Mouse (Mus musculus): ENCODE results near the gene Abcb5. TPM values are rescaled to one million over a fixed set of nuclear protein-coding genes. Genes with fewer than 3 reads are reported as not detected.

Abcb5 gene
- polyA plus RNA-seq, 1 experiment: not detected

DNA sequence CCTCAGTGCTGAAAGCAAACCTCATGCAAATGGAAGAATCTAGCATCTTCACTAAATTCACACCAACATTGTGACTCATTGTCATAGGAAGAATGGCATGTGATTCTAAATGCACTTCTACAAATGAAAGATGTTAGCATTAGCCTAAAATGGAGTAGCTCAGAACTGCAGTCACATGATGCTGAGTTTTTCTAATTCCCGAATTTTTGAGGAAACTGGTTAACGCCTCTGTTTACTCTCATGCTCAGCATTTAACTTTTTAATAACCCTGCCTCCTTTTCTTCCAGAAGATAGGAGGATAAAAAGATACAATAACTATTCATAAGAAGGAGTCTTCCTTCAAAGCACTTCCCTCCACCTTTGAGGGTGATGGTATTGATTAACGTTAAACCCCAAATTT, 121.4 kb downstream of the Abcb5 start:
- no peaks in the 10 kb centered on the region; the same call in 1 of the 2 replicates for H3K4me1 ChIP-seq (ENCODE audit: control insufficient read depth, insufficient read depth, low read length)
- WGBS: 14% methylated on average over 3 of the region's 3 CpGs
- no peak for TF ChIP-seq CTCF (IDR thresholded peaks at IDR 0.05; ENCODE audit: insufficient read depth, low read depth, low read length)
- no peak for TF ChIP-seq POLR2A (IDR thresholded peaks at IDR 0.05; ENCODE audit: insufficient read depth, low read depth, low read length)
- H3K27ac ChIP-seq (ENCODE audit: insufficient read depth, low read depth, low read length): no peak overlapping the region
- no peak overlapping the region for H3K4me3 ChIP-seq (ENCODE audit: insufficient read depth, low read depth, low read length)

DNA sequence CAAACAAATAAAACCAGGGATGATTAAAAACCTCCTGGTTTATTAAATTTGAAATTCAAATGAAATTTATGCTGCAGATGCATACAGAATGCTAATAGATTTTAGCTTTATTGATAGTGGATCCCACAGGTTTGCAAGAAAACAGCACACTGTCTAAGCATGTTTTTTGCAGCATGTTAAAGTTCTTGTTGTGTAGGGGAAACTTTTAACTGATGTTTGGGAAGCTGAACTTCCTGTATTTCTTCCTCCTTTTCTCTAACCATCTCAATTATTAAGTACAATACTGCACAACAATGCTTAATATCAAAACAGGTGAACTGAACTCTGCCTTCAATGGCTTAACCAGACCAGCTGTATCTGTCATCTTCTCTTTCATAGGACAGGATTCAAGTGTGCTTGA, 122.1 kb downstream of the Abcb5 start:
- Histone ChIP-seq H3K27ac (ENCODE audit: insufficient read depth, low read depth, low read length) (peak overlapping the region; percentile 99; the same call in 1 of the 2 replicates), H3K4me1 (ENCODE audit: control insufficient read depth, insufficient read depth, low read length) (no peaks in the 10 kb centered on the region; the same call in 1 of the 2 replicates)

DNA sequence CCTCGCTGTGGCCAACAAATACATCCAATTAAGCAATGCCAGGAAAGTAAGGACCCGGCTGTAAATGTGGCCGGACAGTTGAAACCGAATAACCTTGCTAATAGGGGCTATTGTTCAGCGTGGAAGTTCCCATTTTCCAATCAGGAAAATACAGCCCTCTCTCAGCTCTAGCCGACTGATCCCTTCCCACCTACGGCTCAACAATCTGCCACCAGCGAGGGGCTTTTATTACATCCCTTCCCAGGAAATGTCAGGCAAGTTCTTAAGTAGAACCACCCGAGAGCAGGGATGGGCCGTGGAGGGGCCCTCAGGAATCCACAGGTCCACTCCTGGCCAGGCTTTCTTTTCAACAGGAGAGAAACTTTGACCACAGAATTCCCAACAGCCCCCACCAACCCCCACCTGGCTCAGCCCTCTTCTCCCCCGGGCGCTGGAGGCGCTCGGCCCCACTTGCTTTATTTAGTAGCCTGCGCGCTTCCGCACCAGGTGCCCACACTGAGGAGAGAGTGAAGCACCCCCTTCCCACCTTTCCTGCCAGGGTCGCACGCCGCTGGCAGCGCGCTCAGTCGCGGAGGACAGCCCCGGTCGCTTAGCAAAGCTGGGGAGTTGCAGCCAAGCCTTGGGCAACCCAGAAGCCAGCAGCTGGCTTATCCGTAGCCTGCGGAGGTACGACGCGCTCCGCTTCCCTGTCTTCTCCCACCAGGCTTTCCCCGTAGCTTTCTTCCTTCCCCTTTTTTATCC, 123.4 kb downstream of the Abcb5 start:
- Histone ChIP-seq H3K4me3 (ENCODE audit: insufficient read depth, low read depth, low read length) (peak overlapping the region; percentile 51), H3K27ac (ENCODE audit: insufficient read depth, low read depth, low read length) (peak overlapping the region; percentile 99), H3K4me1 (ENCODE audit: control insufficient read depth, insufficient read depth, low read length) (no peaks in the 10 kb centered on the region)
- TF ChIP-seq CTCF (IDR thresholded peaks at IDR 0.05; ENCODE audit: insufficient read depth, low read depth, low read length): no peak
- TF ChIP-seq POLR2A (IDR thresholded peaks at IDR 0.05; ENCODE audit: insufficient read depth, low read depth, low read length): no peak
- WGBS: 4% methylated on average over 33 of the region's 33 CpGs

More for the DNA sequence above, 122.1 kb downstream of the Abcb5 start:
- TF ChIP-seq POLR2A (IDR thresholded peaks at IDR 0.05; ENCODE audit: insufficient read depth, low read depth, low read length) (no peak), CTCF (IDR thresholded peaks at IDR 0.05; ENCODE audit: insufficient read depth, low read depth, low read length) (no peak)
- no peak overlapping the region for H3K4me3 ChIP-seq (ENCODE audit: insufficient read depth, low read depth, low read length)

DNA sequence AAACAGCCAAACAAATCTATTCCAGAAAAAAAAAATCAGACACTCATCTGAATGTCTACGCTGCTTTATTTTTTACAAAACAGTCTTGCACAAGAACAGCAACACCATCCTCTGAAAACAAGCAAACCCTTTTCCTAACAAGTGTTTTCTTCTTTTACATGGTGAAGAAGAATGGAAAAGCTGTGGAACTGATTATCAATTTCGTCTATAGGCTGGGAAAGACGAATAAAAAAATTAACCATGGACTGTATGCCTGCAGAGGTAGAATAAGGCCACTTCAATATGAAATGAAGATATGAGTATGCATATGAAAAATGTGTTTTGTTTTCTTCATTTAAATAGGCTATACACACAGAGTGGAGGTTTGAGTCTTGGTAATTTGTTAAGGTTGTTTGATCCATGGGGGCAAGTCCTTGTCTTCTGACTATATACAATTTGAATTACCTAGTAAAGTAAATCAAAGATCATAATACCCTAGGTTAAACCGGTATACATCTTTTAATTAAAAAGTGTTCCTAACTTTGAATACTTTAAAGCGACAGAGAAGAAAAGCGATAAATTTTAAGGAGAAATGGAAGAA, 124.2 kb downstream of the Abcb5 start:
- H3K27ac ChIP-seq (ENCODE audit: insufficient read depth, low read depth, low read length): peak overlapping the region; percentile 99
- peaks cover 4% of the 10 kb centered on the region; the same call in 1 of the 2 replicates for H3K4me1 ChIP-seq (ENCODE audit: control insufficient read depth, insufficient read depth, low read length)
- WGBS: 33% methylated on average over 6 of the region's 6 CpGs
- no peak overlapping the region for H3K4me3 ChIP-seq (ENCODE audit: insufficient read depth, low read depth, low read length)
- TF ChIP-seq CTCF (IDR thresholded peaks at IDR 0.05; ENCODE audit: insufficient read depth, low read depth, low read length) (no peak), POLR2A (IDR thresholded peaks at IDR 0.05; ENCODE audit: insufficient read depth, low read depth, low read length) (no peak)

DNA sequence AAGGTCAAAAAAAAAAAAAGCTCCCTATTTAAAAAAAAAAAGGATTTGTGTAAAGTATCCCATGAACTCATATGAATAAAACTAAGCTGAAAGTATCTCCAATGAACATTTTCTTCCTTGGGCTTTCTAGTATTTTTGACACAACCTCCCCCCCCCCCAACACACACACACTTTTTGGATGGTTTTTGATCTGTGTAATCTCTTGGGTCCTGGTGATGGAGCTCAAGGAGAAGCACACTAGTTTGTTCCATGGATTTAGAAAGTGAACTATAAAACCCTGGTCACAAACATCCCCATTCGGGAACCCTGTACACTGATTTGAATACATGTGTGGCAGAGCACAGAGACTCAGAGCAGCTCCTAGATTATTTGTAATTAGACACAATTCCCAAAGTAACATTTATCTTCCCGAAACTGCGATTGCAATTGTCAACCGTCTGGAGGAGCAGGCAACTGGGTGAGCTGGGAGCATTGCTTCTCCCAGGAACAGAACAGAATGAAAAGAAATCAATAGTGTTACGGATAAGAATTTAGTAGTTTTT, 124.8 kb downstream of the Abcb5 start:
- WGBS: 19% methylated on average over 5 of the region's 5 CpGs
- TF ChIP-seq POLR2A (IDR thresholded peaks at IDR 0.05; ENCODE audit: insufficient read depth, low read depth, low read length): no peak
- no peak for TF ChIP-seq CTCF (IDR thresholded peaks at IDR 0.05; ENCODE audit: insufficient read depth, low read depth, low read length)
- peak overlapping the region; percentile 74 for H3K27ac ChIP-seq (ENCODE audit: insufficient read depth, low read depth, low read length)
- peaks cover 4% of the 10 kb centered on the region; the same call in 1 of the 2 replicates for H3K4me1 ChIP-seq (ENCODE audit: control insufficient read depth, insufficient read depth, low read length)
- H3K4me3 ChIP-seq (ENCODE audit: insufficient read depth, low read depth, low read length): no peak overlapping the region

DNA sequence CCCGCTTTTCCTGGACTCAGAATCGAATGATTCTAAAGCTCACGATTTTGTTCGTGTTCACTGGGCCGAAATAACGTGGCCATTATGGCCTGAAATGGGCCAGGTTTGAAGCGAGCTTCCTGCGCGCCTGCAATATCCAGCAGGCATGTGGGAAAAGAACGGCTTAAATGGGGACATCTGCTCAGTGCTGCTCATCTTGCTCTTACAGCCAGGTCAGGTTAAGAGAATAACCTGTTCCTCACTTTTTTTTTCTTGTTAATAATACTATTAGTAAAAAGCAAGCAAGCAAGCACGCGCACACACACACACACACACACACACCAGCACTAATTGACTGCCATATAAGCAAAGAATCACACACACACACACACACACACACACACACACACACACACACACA, 125.4 kb downstream of the Abcb5 start:
- peaks cover 4% of the 10 kb centered on the region; the same call in 1 of the 2 replicates for H3K4me1 ChIP-seq (ENCODE audit: control insufficient read depth, insufficient read depth, low read length)
- TF ChIP-seq POLR2A (IDR thresholded peaks at IDR 0.05; ENCODE audit: insufficient read depth, low read depth, low read length): no peak
- TF ChIP-seq CTCF (IDR thresholded peaks at IDR 0.05; ENCODE audit: insufficient read depth, low read depth, low read length): no peak
- 9% methylated on average over 12 of the region's 12 CpGs for WGBS
- no peak overlapping the region for H3K4me3 ChIP-seq (ENCODE audit: insufficient read depth, low read depth, low read length)
- peak overlapping the region; percentile 74 for H3K27ac ChIP-seq (ENCODE audit: insufficient read depth, low read depth, low read length)

DNA sequence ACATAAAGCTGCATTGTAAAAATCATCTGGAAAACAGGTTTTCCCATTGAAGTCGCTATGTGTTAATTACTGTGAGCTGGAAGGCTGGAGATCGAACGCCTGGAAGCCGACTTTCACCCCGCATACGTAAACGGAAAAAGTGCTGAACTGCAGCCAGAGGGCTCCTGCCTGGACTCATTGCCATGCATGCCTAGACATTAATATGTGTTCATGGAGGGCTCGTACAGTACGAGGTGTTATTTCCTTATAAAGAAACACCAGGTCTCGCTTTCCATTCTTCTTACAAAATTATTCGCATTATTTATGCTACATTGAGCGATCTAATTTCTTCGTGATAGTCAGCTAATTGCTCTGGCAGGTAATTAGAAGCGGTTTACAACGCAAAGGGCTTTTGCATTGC, 125.9 kb downstream of the Abcb5 start:
- WGBS: 12% methylated on average over 15 of the region's 15 CpGs
- TF ChIP-seq POLR2A (IDR thresholded peaks at IDR 0.05; ENCODE audit: insufficient read depth, low read depth, low read length) (no peak), CTCF (IDR thresholded peaks at IDR 0.05; ENCODE audit: insufficient read depth, low read depth, low read length) (no peak)
- H3K27ac ChIP-seq (ENCODE audit: insufficient read depth, low read depth, low read length): peak overlapping the region; percentile 70

DNA sequence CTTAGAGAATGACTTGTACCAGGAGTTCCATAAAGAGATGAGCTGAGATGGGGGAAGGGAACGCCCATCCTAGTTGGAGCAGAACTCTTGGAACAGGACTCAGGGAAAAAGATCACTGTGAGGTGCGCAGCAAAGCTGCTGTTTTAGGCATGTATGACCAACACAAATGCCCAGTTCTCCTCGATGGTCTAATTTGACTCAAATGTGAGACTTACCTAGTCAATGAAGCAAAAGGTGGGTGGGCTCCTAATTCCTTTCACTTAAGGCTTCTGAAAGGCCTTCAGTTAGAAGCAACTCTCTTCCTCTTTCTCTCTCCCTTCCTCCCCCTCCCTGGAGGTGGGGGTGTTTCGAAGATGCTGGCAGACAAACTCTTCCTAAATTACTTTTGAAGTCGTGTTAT, 126.8 kb downstream of the Abcb5 start:
- no peak for TF ChIP-seq CTCF (IDR thresholded peaks at IDR 0.05; ENCODE audit: insufficient read depth, low read depth, low read length)
- TF ChIP-seq POLR2A (IDR thresholded peaks at IDR 0.05; ENCODE audit: insufficient read depth, low read depth, low read length): no peak
- Histone ChIP-seq H3K4me3 (ENCODE audit: insufficient read depth, low read depth, low read length) (no peak overlapping the region), H3K27ac (ENCODE audit: insufficient read depth, low read depth, low read length) (no peak overlapping the region), H3K4me1 (ENCODE audit: control insufficient read depth, insufficient read depth, low read length) (peaks cover 4% of the 10 kb centered on the region; the same call in 1 of the 2 replicates)
- 60% methylated on average over 5 of the region's 5 CpGs for WGBS

More for the DNA sequence above, 125.9 kb downstream of the Abcb5 start:
- no peak overlapping the region for H3K4me3 ChIP-seq (ENCODE audit: insufficient read depth, low read depth, low read length)
- peaks cover 4% of the 10 kb centered on the region; the same call in 1 of the 2 replicates for H3K4me1 ChIP-seq (ENCODE audit: control insufficient read depth, insufficient read depth, low read length)

DNA sequence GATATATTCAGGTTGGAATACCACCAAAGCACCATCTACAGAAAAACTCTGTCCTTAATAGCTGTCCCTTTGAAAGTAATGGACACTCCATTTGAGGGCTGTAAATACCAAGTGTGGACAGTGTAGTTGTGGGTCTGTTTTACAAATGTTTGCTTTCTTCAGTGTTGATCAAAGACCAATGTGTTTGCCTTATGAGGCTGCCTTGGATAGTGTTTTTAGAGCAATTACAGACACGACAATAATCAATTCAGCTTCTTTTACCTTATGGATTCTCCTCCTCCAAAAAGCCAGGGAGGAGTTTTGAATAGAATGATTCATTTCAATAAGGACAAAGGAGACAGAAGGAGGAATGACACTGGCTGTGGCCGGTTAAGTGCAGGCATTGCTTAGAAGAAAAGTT, 128.0 kb downstream of the Abcb5 start:
- Histone ChIP-seq H3K27ac (ENCODE audit: insufficient read depth, low read depth, low read length) (no peak overlapping the region), H3K4me1 (ENCODE audit: control insufficient read depth, insufficient read depth, low read length) (peaks cover 4% of the 10 kb centered on the region; the same call in 1 of the 2 replicates), H3K4me3 (ENCODE audit: insufficient read depth, low read depth, low read length) (no peak overlapping the region)
- WGBS: 65% methylated on average over 2 of the region's 2 CpGs
- TF ChIP-seq CTCF (IDR thresholded peaks at IDR 0.05; ENCODE audit: insufficient read depth, low read depth, low read length): no peak
- TF ChIP-seq POLR2A (IDR thresholded peaks at IDR 0.05; ENCODE audit: insufficient read depth, low read depth, low read length): no peak

All from olfactory bulb, adult 2 months (tissue).